Mouse (Mus musculus) erythroblast, embryonic 14.5 days (primary cell): Measurements from ENCODE around the gene Kctd8. TPM values are rescaled to one million over a fixed set of nuclear protein-coding genes. Genes with fewer than 3 reads are reported as not detected.
"Not testable (repeated sequence)": the region's sequence is repeated elsewhere in the genome, so short reads cannot be mapped to it uniquely, and the experiment has no call there.

Experiments
- H3K27me3 ChIP-seq: 2 replicates; pipeline ENCODE4 v1.6.1; 2012; ENCODE audit warnings: inconsistent platforms; ENCODE audit not compliant: control insufficient read depth
- H3K36me3 ChIP-seq: 2 replicates; pipeline ENCODE4 v1.6.1; 2012; ENCODE audit warnings: mild to moderate bottlenecking, inconsistent platforms; ENCODE audit not compliant: control insufficient read depth
- H3K4me1 ChIP-seq: 2 replicates; pipeline ENCODE4 v1.6.1; 2012; ENCODE audit warnings: inconsistent platforms; ENCODE audit not compliant: control insufficient read depth
- H3K4me3 ChIP-seq: replicated peaks from 2 replicates; pipeline ENCODE3; 2012; ENCODE audit warnings: moderate library complexity, mild to moderate bottlenecking, inconsistent platforms
- H3K9me3 ChIP-seq: 2 replicates; pipeline ENCODE4 v1.6.1; 2012; ENCODE audit warnings: low read length, inconsistent platforms, mixed read lengths; ENCODE audit not compliant: control insufficient read depth
- GATA1 ChIP-seq: IDR thresholded peaks from 2 replicates; pipeline ENCODE4 v1.6.1; 2012; ENCODE audit warnings: low read length, inconsistent platforms, mixed read lengths
- TAL1 ChIP-seq: IDR thresholded peaks from 3 replicates; pipeline ENCODE4 v1.6.1; 2012; ENCODE audit warnings: low read length, inconsistent platforms, mixed read lengths
- polyA plus RNA-seq: library from polyadenylated mRNA; stranded (reverse); fragments of >175 nt; gene quantifications from 2 replicates; pipeline ENCODE4 v1.2.3, GENCODE M21; 2012

Kctd8 gene
- polyA plus RNA-seq, 1 experiment, result not detected

- TF ChIP-seq TAL1 (no peak), GATA1 (no peak)
- H3K4me1 ChIP-seq, result no peaks in the 10 kb centered on the region
- H3K36me3 ChIP-seq, result no peaks in the 10 kb centered on the region
- H3K9me3 ChIP-seq, result no peaks in the 10 kb centered on the region
- no peak overlapping the region for H3K4me3 ChIP-seq
- no peaks in the 10 kb centered on the region for H3K27me3 ChIP-seq
Observed at GRCm38 (mm10) chr5:69312611-69313010, 28.9 kb downstream of the Kctd8 start.

GRCm38 (mm10) chr5:69301665-69302064 is 39.8 kb downstream of the Kctd8 start:
- no peak for TF ChIP-seq TAL1
- no peak for TF ChIP-seq GATA1
- Histone ChIP-seq H3K4me3 (no peak overlapping the region), H3K36me3 (no peaks in the 10 kb centered on the region), H3K27me3 (no peaks in the 10 kb centered on the region), H3K4me1 (no peaks in the 10 kb centered on the region), H3K9me3 (0 out of 2 replicates have a peak, but pooled peaks cover 2% of the 10 kb centered on the region)

GRCm38 (mm10) chr5:69292353-69292752 is 49.1 kb downstream of the Kctd8 start:
- no peak for TF ChIP-seq GATA1
- H3K27me3 ChIP-seq, result no peaks in the 10 kb centered on the region

GRCm38 (mm10) chr5:69284359-69284758 is 57.1 kb downstream of the Kctd8 start:
- Histone ChIP-seq H3K4me3 (no peak overlapping the region), H3K9me3 (no peaks in the 10 kb centered on the region; the same call in 1 of the 2 replicates), H3K4me1 (no peaks in the 10 kb centered on the region), H3K27me3 (no peaks in the 10 kb centered on the region), H3K36me3 (no peaks in the 10 kb centered on the region)
- TF ChIP-seq GATA1, result no peak
- TF ChIP-seq TAL1, result no peak

More at GRCm38 (mm10) chr5:69292353-69292752, 49.1 kb downstream of the Kctd8 start:
- Histone ChIP-seq H3K9me3 (no peaks in the 10 kb centered on the region), H3K4me1 (no peaks in the 10 kb centered on the region), H3K36me3 (no peaks in the 10 kb centered on the region), H3K4me3 (no peak overlapping the region)

- Histone ChIP-seq H3K4me1 (no peaks in the 10 kb centered on the region), H3K27me3 (no peaks in the 10 kb centered on the region)
- TF ChIP-seq GATA1 (no peak), TAL1 (no peak)
Observed at GRCm38 (mm10) chr5:69252366-69252765, 89.1 kb downstream of the Kctd8 start.

GRCm38 (mm10) chr5:69241931-69242330 is 99.5 kb downstream of the Kctd8 start:
- no peak overlapping the region for H3K4me3 ChIP-seq
- H3K4me1 ChIP-seq, result no peaks in the 10 kb centered on the region
- TF ChIP-seq GATA1 (no peak), TAL1 (no peak)
- no peaks in the 10 kb centered on the region for H3K9me3 ChIP-seq
- H3K27me3 ChIP-seq, result no peaks in the 10 kb centered on the region
- no peaks in the 10 kb centered on the region for H3K36me3 ChIP-seq

More at GRCm38 (mm10) chr5:69252366-69252765, 89.1 kb downstream of the Kctd8 start:
- Histone ChIP-seq H3K9me3 (no peaks in the 10 kb centered on the region), H3K4me3 (no peak overlapping the region), H3K36me3 (no peaks in the 10 kb centered on the region)

GRCm38 (mm10) chr5:69233560-69233959 is 107.9 kb downstream of the Kctd8 start:
- H3K27me3 ChIP-seq, result no peaks in the 10 kb centered on the region

GRCm38 (mm10) chr5:69231649-69232048 is 109.8 kb downstream of the Kctd8 start:
- H3K4me3 ChIP-seq, H3K36me3 ChIP-seq, H3K4me1 ChIP-seq, H3K9me3 ChIP-seq, H3K27me3 ChIP-seq: not testable (repeated sequence)

More at GRCm38 (mm10) chr5:69233560-69233959, 107.9 kb downstream of the Kctd8 start:
- H3K4me1 ChIP-seq, result no peaks in the 10 kb centered on the region
- H3K36me3 ChIP-seq, result no peaks in the 10 kb centered on the region
- H3K4me3 ChIP-seq, result no peak overlapping the region
- no peak for TF ChIP-seq TAL1
- TF ChIP-seq GATA1, result no peak
- H3K9me3 ChIP-seq, result no peaks in the 10 kb centered on the region

GRCm38 (mm10) chr5:69227147-69227546 is 114.3 kb downstream of the Kctd8 start:
- no peak overlapping the region for H3K4me3 ChIP-seq
- no peaks in the 10 kb centered on the region for H3K9me3 ChIP-seq
- H3K36me3 ChIP-seq, result no peaks in the 10 kb centered on the region
- no peaks in the 10 kb centered on the region for H3K4me1 ChIP-seq
- no peaks in the 10 kb centered on the region for H3K27me3 ChIP-seq
- TF ChIP-seq TAL1, result no peak
- TF ChIP-seq GATA1, result no peak

GRCm38 (mm10) chr5:69222608-69223007 is 118.9 kb downstream of the Kctd8 start:
- no peaks in the 10 kb centered on the region for H3K27me3 ChIP-seq
- TF ChIP-seq GATA1 (no peak), TAL1 (no peak)
- no peaks in the 10 kb centered on the region for H3K36me3 ChIP-seq
- H3K9me3 ChIP-seq, result no peaks in the 10 kb centered on the region
- no peaks in the 10 kb centered on the region for H3K4me1 ChIP-seq
- no peak overlapping the region for H3K4me3 ChIP-seq

GRCm38 (mm10) chr5:69215216-69215615 is 126.3 kb downstream of the Kctd8 start:
- H3K36me3 ChIP-seq, result no peaks in the 10 kb centered on the region
- TF ChIP-seq TAL1, result no peak
- TF ChIP-seq GATA1, result no peak
- H3K27me3 ChIP-seq, result no peaks in the 10 kb centered on the region
- no peaks in the 10 kb centered on the region for H3K4me1 ChIP-seq
- no peak overlapping the region for H3K4me3 ChIP-seq
- H3K9me3 ChIP-seq, result no peaks in the 10 kb centered on the region
